Mouse (Mus musculus) limb, embryonic 13.5 days (tissue): ENCODE measurements at regions not wholly inside any gene's neighbourhood (a gene's known extent, or its start where the extent isn't known, plus 50 kb on each side); places are given as distances from the start of the nearest gene placed in this dataset.
A peak's percentile ranks its signal among the peaks of the same experiment; 100 is the strongest.

Source experiments
- ATAC-seq: fragments of 200-750 bp; cut with Nextera tagmentation; 2 replicates; pipeline ENCODE4 v1.8.0; 2017; ENCODE audit warnings: low read depth, moderate number of reproducible peaks, moderate TSS enrichment; ENCODE audit not compliant: low FRiP score
- H3K27ac ChIP-seq: fragments of 300-500 bp; sonication (generic); 2 replicates; pipeline ENCODE4 v1.5.1; 2015; ENCODE audit warnings: inconsistent platforms, mild to moderate bottlenecking, moderate library complexity
- H3K27me3 ChIP-seq: fragments of 300-500 bp; sonication (generic); 2 replicates; pipeline ENCODE4 v1.6.1; 2015; ENCODE audit warnings: mild to moderate bottlenecking, inconsistent platforms
- H3K36me3 ChIP-seq: fragments of 300-500 bp; sonication (generic); 2 replicates; pipeline ENCODE4 v1.6.1; 2015; ENCODE audit warnings: inconsistent platforms, mild to moderate bottlenecking, moderate library complexity
- H3K4me1 ChIP-seq: fragments of 300-500 bp; sonication (generic); 2 replicates; pipeline ENCODE4 v1.6.1; 2015; ENCODE audit warnings: inconsistent platforms
- H3K4me2 ChIP-seq: fragments of 300-500 bp; sonication (generic); replicated peaks from 2 replicates; pipeline ENCODE4 v1.6.1; 2015; ENCODE audit warnings: inconsistent platforms, mild to moderate bottlenecking, moderate library complexity
- H3K4me3 ChIP-seq: fragments of 300-500 bp; sonication (generic); 2 replicates; pipeline ENCODE4 v1.5.1; 2015; ENCODE audit warnings: moderate library complexity, mild to moderate bottlenecking, inconsistent platforms
- H3K9ac ChIP-seq: fragments of 300-500 bp; sonication (generic); 2 replicates; pipeline ENCODE4 v1.6.1; 2015; ENCODE audit warnings: mild to moderate bottlenecking, inconsistent platforms
- H3K9me3 ChIP-seq: fragments of 300-500 bp; sonication (generic); 2 replicates; pipeline ENCODE4 v1.6.1; 2016; ENCODE audit warnings: inconsistent platforms
- WGBS: fragments of 180-500 bp; shearing (Covaris S2); methylation state at CpG from one replicate; pipeline ENCODE4 v1.1.7; 2015; 5-methylcytosine and 5-hydroxymethylcytosine counted together

DNA sequence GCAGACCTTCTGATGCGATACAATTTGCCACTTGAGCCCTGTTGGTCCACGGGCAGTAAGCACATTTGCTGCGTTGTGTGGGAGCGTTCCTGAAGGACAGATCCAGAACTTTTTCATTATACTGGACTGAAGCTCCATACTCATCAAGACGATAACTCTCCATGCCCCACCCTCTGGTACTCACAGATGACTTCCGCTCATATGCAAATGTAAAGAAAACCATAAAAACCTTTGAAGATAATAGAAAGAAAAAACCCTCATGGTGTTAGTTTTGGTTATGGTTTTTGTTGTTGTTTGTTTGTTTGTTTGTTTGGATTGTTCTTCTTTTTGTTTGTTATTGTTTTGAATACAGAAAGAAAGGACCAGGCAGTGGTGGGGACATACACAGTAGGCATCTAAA lies 86.0 kb upstream of the Calm2 start:
- no peaks in the 10 kb centered on the region for H3K36me3 ChIP-seq
- ATAC-seq, result no peak
- peak overlapping the region; percentile 67 for H3K4me2 ChIP-seq
- H3K9ac ChIP-seq, result no peak overlapping the region
- H3K4me3 ChIP-seq, result no peak overlapping the region
- 30% methylated on average over 6 of the region's 6 CpGs for WGBS
- H3K27ac ChIP-seq, result no peak overlapping the region
- H3K4me1 ChIP-seq, result peaks cover 23% of the 10 kb centered on the region
- H3K9me3 ChIP-seq, result no peaks in the 10 kb centered on the region
- H3K27me3 ChIP-seq, result peaks cover 8% of the 10 kb centered on the region; the same call in 1 of the 2 replicates

DNA sequence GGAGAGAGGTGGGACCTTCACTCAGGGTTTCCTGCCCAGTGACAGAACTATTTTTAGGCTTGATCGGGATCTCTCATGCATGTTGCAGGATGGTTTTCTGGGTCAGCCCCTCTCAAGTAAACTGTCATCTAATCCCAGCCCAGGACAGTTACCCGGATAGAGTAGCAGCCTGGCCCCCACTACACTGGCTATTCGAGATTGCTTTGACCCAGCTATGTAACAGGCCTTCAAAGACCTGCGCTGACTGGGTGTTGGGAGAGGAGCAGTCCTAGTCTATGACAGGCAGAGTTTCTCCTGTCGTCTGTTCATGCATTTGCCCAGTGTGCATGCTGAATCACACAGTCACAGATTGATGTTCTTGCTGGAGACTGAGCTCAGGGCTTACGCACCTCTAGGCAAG lies 86.2 kb upstream of the Epcam start:
- Histone ChIP-seq H3K9me3 (0 out of 2 replicates have a peak, but pooled peaks cover 4% of the 10 kb centered on the region), H3K4me2 (no peak overlapping the region), H3K27me3 (no peaks in the 10 kb centered on the region), H3K4me1 (peaks cover 6% of the 10 kb centered on the region), H3K4me3 (no peak overlapping the region), H3K27ac (no peak overlapping the region), H3K9ac (no peak overlapping the region), H3K36me3 (no peaks in the 10 kb centered on the region)
- ATAC-seq, result peak; percentile 57; the same call in 1 of the 2 replicates
- 67% methylated on average over 6 of the region's 6 CpGs for WGBS

DNA sequence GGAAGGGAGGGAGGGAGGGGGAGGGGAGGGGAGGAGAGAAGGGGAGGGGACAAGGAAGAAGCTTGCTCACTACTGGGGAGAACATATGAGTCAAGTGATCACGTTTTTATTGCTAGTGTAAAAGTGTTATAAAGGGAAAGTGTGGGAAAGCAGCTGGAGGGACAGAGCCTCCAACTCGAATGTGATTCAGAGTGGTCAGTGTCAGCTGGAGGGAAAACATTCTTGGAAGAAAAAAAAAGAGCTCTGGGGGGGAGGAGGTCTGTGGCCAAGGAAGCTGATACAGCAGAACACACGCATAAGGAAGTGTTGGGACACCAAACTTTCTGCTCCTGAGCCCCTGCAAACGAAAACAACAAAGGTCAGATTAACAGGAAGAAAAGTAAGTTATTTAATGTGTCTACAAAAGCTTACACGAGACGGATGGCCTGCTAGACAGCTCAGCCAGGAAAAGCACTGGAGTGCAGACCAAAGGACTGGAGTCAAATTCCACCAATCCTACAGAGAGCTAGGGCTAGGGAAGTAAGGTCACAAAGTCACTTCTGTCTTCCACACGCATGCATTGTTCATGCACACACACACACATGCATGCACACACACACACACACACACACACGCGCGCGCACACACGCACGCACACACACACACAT lies 85.1 kb upstream of the Epcam start:
- H3K9ac ChIP-seq, result no peak overlapping the region; the same call in 1 of the 2 replicates
- H3K4me3 ChIP-seq, result no peak overlapping the region
- H3K4me1 ChIP-seq, result peaks cover 6% of the 10 kb centered on the region
- no peak overlapping the region for H3K4me2 ChIP-seq
- H3K27me3 ChIP-seq, result no peaks in the 10 kb centered on the region
- no peaks in the 10 kb centered on the region for H3K9me3 ChIP-seq
- peak overlapping the region; percentile 55; the same call in 1 of the 2 replicates for H3K27ac ChIP-seq
- no peaks in the 10 kb centered on the region for H3K36me3 ChIP-seq
- WGBS, result 43% methylated on average over 13 of the region's 13 CpGs
- ATAC-seq, result no peak; the same call in 1 of the 2 replicates

DNA sequence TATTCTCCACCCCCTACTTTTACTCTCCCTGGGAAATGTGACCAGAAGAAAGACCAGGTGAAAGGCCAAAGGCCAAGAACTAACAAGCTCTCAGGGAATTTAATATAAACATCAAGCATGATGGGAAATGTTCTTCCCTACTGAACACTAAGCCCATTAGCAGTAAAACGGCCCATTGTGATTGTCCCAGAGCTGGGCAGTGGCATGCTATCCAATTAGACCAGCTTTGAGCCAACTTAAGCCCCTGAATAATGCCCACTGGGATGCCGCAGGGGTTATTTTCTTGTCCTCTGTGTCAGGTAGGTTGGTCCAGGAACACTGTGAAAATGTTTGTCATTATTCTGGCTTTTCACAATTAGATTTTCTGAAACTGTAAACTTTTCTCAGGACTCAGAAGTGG lies 81.2 kb upstream of the Epcam start:
- ATAC-seq, result no peak
- Histone ChIP-seq H3K36me3 (no peaks in the 10 kb centered on the region), H3K9ac (no peak overlapping the region), H3K4me1 (peaks cover 6% of the 10 kb centered on the region), H3K27me3 (no peaks in the 10 kb centered on the region), H3K9me3 (no peaks in the 10 kb centered on the region), H3K27ac (no peak overlapping the region), H3K4me2 (no peak overlapping the region), H3K4me3 (no peak overlapping the region)
- 42% methylated on average over 2 of the region's 2 CpGs for whole genome bisulfite sequencing

DNA sequence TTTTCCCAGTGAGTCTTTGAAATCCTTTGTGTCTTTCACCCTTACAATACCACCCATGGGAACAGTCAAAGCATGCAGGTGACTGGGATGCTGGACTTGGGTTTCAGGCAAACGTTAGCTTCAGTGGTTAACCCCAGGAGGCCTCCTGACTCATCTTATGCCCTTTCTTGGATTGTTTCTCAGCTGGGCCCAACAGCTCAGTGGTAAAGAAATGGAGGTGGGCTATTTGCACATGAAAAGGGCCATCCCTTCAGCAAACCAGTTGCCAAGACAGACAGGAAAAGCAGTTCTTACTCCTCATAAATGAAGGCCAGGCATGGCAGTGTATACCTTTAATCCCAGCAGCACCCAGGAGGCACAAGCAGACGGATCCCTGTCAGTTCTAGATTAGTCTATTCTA lies 77.4 kb upstream of the Epcam start:
- Histone ChIP-seq H3K4me2 (no peak overlapping the region), H3K4me3 (no peak overlapping the region), H3K36me3 (no peaks in the 10 kb centered on the region), H3K9ac (no peak overlapping the region), H3K4me1 (no peaks in the 10 kb centered on the region), H3K27me3 (no peaks in the 10 kb centered on the region), H3K9me3 (no peaks in the 10 kb centered on the region), H3K27ac (no peak overlapping the region)
- no peak for ATAC-seq
- 24% methylated on average over 2 of the region's 2 CpGs for WGBS

DNA sequence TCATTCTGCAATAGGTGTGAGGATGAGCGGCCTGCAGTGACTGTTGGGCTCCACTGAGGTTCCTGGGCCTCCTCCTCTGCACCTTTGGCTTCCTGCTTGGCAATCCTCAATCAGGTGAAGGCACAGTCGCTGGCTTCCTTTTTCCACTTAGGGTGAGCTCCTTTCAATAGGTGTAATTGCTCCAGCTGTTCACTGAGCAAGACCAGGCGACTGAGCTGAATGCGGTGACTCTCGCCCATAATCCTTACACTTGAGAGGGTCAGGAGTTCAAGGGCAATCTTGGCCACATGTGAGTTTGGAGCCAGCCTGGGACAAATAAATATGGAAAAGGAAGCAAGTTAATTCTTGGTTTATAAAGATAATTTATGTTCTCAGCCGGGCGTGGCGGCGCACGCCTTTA lies 76.1 kb upstream of the Epcam start:
- WGBS, result 87% methylated on average over 10 of the region's 10 CpGs
- H3K27me3 ChIP-seq, result no peaks in the 10 kb centered on the region
- no peaks in the 10 kb centered on the region for H3K9me3 ChIP-seq
- H3K4me1 ChIP-seq, result no peaks in the 10 kb centered on the region
- H3K9ac ChIP-seq, result no peak overlapping the region
- no peak for ATAC-seq
- no peak overlapping the region for H3K4me2 ChIP-seq
- H3K4me3 ChIP-seq, result no peak overlapping the region
- no peak overlapping the region for H3K27ac ChIP-seq
- H3K36me3 ChIP-seq, result no peaks in the 10 kb centered on the region

DNA sequence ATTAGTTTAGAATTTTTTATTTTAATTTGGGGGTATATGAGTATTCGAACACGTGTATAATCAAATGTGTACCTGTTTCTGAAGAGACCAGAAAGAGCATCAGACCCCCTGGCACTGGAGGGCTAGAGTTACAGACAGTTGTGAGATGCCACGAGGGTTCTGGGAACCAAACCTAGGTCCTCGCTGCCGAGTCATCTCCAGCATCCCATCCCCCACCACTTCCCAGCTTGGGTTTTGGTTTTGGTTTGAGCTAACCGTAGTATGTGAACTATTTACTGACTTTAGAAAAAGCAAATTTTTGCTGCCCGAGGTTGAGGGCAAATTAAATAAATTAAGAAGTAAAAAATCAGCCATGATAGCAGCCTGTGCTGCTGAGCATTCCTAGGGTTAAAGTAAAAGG lies 74.9 kb upstream of the Epcam start:
- no peak overlapping the region for H3K4me2 ChIP-seq
- WGBS, result 81% methylated on average over 7 of the region's 7 CpGs
- H3K27me3 ChIP-seq, result no peaks in the 10 kb centered on the region
- no peak overlapping the region for H3K9ac ChIP-seq
- H3K36me3 ChIP-seq, result no peaks in the 10 kb centered on the region
- H3K4me3 ChIP-seq, result no peak overlapping the region
- no peak overlapping the region for H3K27ac ChIP-seq
- no peaks in the 10 kb centered on the region for H3K4me1 ChIP-seq
- H3K9me3 ChIP-seq, result no peaks in the 10 kb centered on the region
- ATAC-seq, result no peak

DNA sequence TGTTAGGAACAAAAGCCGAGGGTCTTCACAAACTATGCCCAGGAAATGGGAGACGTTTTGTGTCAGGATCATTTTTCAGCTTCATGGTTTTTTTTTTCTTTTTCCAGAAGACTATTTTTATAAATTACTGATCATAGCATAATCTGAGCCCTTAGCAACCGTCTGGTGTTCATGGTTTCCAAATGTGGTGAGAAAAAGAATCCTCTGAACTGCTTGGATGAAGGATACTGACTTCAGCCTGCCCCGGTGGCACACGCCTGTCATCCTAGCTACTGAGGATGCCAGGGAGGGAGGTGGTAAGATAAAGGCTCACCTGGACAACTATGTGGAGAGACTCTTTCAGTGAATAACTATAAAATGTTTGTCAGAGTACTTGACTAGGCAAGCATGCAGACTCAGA lies 72.4 kb upstream of the Epcam start:
- Histone ChIP-seq H3K4me1 (0 out of 2 replicates have a peak, but pooled peaks cover 9% of the 10 kb centered on the region), H3K9me3 (no peaks in the 10 kb centered on the region), H3K36me3 (no peaks in the 10 kb centered on the region), H3K4me3 (no peak overlapping the region), H3K4me2 (no peak overlapping the region), H3K9ac (no peak overlapping the region), H3K27ac (no peak overlapping the region), H3K27me3 (no peaks in the 10 kb centered on the region)
- 80% methylated on average over 5 of the region's 5 CpGs for WGBS
- ATAC-seq, result no peak

DNA sequence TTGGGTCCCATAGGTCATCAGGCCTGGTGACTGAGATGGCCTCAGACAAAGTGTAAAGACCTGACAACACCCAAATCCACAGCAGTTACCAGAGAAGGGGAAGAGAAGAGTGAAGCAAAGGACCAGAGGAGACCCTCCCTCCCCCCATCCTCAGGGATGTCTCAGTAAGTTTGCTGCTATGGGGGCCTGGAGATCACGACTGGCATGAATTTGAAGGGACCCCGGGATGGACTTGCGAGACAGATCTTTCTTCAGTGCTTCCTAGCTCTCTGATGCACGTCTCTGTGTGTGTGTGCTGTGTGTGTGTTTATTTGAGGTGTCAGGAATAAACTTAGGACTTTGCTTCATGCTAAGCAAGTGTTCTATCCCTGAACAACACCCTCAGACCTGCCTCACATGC lies 70.1 kb upstream of the Epcam start:
- Histone ChIP-seq H3K27me3 (0 out of 2 replicates have a peak, but pooled peaks cover 8% of the 10 kb centered on the region), H3K36me3 (no peaks in the 10 kb centered on the region), H3K4me2 (no peak overlapping the region), H3K4me3 (no peak overlapping the region), H3K9ac (no peak overlapping the region), H3K4me1 (0 out of 2 replicates have a peak, but pooled peaks cover 10% of the 10 kb centered on the region), H3K9me3 (no peaks in the 10 kb centered on the region), H3K27ac (no peak overlapping the region)
- ATAC-seq, result no peak
- WGBS, result 80% methylated on average over 4 of the region's 4 CpGs

DNA sequence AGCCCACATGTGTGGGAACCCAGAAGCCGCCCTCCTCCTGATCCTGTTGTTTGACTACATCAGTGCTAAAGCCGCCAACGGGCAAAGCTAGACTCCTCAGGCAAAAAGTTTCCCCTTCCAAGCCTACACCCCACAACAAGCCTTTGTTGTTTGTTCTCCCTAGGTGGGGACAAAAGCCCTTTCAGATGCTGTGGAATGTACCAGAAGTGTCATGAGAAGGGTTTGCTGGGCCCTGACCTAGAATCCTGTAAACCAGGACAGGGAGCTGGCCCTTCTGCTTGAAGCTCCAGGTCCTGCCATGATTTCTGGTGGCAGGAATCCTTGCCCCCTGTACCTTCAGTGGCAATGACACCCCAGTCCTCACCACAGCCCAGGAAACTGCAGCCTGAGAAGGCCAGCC lies 69.5 kb upstream of the Epcam start:
- no peak for ATAC-seq
- Histone ChIP-seq H3K9ac (no peak overlapping the region), H3K4me2 (no peak overlapping the region), H3K4me1 (peaks cover 17% of the 10 kb centered on the region), H3K27me3 (0 out of 2 replicates have a peak, but pooled peaks cover 12% of the 10 kb centered on the region), H3K9me3 (no peaks in the 10 kb centered on the region), H3K36me3 (no peaks in the 10 kb centered on the region), H3K4me3 (no peak overlapping the region), H3K27ac (no peak overlapping the region)
- 76% methylated on average over 3 of the region's 3 CpGs for WGBS

DNA sequence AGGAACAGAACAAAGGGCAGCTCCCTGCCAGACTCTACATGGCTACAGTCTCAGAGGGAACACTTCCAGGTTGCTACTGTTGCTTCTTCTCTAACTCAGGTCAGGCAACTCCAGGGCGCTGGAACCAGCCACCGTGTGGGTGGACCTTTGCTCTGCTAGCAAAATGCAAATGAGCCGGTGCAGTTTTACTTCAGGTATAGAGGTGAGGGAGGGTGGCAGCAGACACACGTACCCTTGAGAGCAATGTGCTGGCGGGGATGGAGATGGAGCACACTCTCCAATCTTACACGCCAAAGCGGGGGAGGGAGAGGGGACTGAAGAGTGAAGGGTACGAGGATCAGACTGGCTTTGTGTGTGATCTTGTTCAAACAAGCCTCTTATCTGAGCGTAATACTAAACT lies 68.8 kb upstream of the Epcam start:
- H3K9me3 ChIP-seq, result no peaks in the 10 kb centered on the region
- WGBS, result 28% methylated on average over 9 of the region's 9 CpGs
- H3K27me3 ChIP-seq, result 0 out of 2 replicates have a peak, but pooled peaks cover 12% of the 10 kb centered on the region
- no peak overlapping the region for H3K9ac ChIP-seq
- no peak for ATAC-seq
- H3K4me2 ChIP-seq, result no peak overlapping the region
- H3K27ac ChIP-seq, result no peak overlapping the region
- no peaks in the 10 kb centered on the region for H3K36me3 ChIP-seq
- no peak overlapping the region for H3K4me3 ChIP-seq
- peaks cover 19% of the 10 kb centered on the region for H3K4me1 ChIP-seq

DNA sequence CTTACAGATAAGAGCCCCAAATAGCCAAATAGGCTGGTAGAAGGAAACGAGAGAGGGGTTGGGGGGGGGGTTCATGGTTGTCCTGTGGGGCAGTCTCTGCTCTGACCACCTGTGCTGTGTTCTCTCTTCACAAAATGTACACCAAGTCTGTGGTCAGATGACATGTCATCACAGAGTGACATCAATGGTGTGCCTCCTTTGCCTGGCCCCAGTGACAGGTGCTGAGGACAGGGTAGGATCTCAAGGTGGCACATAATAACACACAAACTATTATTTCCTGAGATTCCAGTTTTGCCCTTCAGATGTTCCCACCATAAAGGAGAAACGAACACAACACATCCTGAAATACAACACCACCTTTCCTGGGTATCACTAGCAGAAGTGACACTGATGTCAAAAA lies 68.3 kb upstream of the Epcam start:
- Histone ChIP-seq H3K9ac (no peak overlapping the region), H3K36me3 (no peaks in the 10 kb centered on the region), H3K9me3 (no peaks in the 10 kb centered on the region), H3K27ac (no peak overlapping the region), H3K4me1 (peaks cover 19% of the 10 kb centered on the region), H3K27me3 (0 out of 2 replicates have a peak, but pooled peaks cover 12% of the 10 kb centered on the region), H3K4me3 (no peak overlapping the region), H3K4me2 (no peak overlapping the region)
- ATAC-seq, result no peak
- WGBS, result 16% methylated on average over 2 of the region's 2 CpGs

DNA sequence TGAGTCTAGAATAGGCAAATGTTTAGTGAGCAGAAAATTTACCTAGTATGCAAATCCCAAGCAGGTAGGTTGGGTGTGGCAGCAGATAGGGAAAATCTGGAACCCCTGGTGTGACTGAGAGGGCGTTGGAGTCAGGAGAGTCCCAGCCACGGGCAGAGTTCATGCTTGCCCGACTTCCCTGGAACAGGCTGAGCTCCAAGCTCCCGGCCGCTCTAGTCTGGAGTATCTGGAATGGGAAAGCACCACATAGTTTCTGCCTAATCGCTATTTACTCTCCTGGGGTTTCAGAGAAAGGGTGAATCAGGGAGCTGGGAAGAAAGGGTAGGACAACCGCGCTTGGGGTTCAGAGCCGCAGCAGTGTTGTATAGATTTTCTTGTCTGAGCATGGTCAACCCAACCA lies 65.8 kb upstream of the Epcam start:
- no peaks in the 10 kb centered on the region for H3K9me3 ChIP-seq
- H3K27ac ChIP-seq, result no peak overlapping the region
- H3K4me3 ChIP-seq, result no peak overlapping the region
- H3K4me1 ChIP-seq, result peaks cover 19% of the 10 kb centered on the region
- H3K36me3 ChIP-seq, result no peaks in the 10 kb centered on the region
- no peak for ATAC-seq
- H3K9ac ChIP-seq, result no peak overlapping the region
- 0 out of 2 replicates have a peak, but pooled peaks cover 12% of the 10 kb centered on the region for H3K27me3 ChIP-seq
- no peak overlapping the region for H3K4me2 ChIP-seq
- 84% methylated on average over 9 of the region's 9 CpGs for WGBS
